Mouse (Mus musculus) testis, adult 2 months (tissue): ENCODE results near the gene Arhgef28.

ENCODE experiments used
- CTCF ChIP-seq: fragments of 200-500 bp; IDR thresholded peaks from 2 replicates; pipeline ENCODE4 v1.5.1; 2012; ENCODE audit warnings: low read depth, mild to moderate bottlenecking, inconsistent platforms, low read length, moderate library complexity; ENCODE audit not compliant: control insufficient read depth, insufficient read depth, insufficient replicate concordance
- POLR2A ChIP-seq: fragments of 200-500 bp; IDR thresholded peaks from 2 replicates; pipeline ENCODE4 v1.6.1; 2012; ENCODE audit warnings: low read depth, mild to moderate bottlenecking, inconsistent platforms, low read length, moderate library complexity; ENCODE audit not compliant: control insufficient read depth

DNA sequence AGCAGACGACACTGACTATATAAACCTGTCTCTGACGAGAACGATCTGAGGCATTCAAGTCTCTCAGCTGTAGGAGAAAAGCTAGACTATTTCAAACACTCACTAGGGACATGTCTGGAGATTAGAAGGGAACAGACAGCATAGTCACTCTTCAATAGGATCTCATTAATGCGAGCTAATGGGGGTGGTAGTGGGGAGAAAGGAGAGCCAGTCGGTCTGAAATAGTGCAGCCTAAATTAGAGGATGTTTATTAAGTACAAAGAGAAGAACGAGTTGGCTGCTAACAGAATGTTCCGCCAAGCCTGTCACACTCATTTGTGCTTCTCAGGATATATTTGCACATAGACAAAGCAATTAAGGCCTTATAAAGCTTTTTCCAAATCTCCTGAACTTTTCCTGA lies 49.6 kb downstream of the Arhgef28 start:
- TF ChIP-seq CTCF, result no peak
- TF ChIP-seq POLR2A, result no peak
